Mouse (Mus musculus) kidney, adult 2 months (tissue): ENCODE measurements around the gene Neu2. TPM values are rescaled to one million over a fixed set of nuclear protein-coding genes. Genes with fewer than 3 reads are reported as not detected.

Source experiments
- DNase-seq: peaks from one replicate; pipeline ENCODE4 v3.0.0; 2021
- H3K27ac ChIP-seq: fragments of 200-500 bp; 2 replicates; pipeline ENCODE4 v1.5.1; 2012; ENCODE audit warnings: low read depth, low read length, control low read depth, inconsistent platforms; ENCODE audit not compliant: insufficient read depth
- H3K27me3 ChIP-seq: fragments of 200-500 bp; replicated peaks from 2 replicates; pipeline ENCODE4 v1.6.1; 2012; ENCODE audit warnings: mild to moderate bottlenecking, moderate library complexity, low read length, inconsistent platforms; ENCODE audit not compliant: control insufficient read depth, insufficient read depth
- H3K36me3 ChIP-seq: fragments of 200-500 bp; 2 replicates; pipeline ENCODE4 v1.6.1; 2012; ENCODE audit warnings: mild to moderate bottlenecking, moderate library complexity, low read length, inconsistent platforms; ENCODE audit not compliant: control insufficient read depth, insufficient read depth
- H3K4me1 ChIP-seq: fragments of 200-500 bp; 2 replicates; pipeline ENCODE4 v1.6.1; 2011; ENCODE audit warnings: low read length; ENCODE audit not compliant: control insufficient read depth, insufficient read depth
- H3K4me3 ChIP-seq: fragments of 200-500 bp; 2 replicates; pipeline ENCODE4 v1.5.1; 2011; ENCODE audit warnings: mild to moderate bottlenecking, low read depth, low read length, control low read depth; ENCODE audit not compliant: insufficient read depth
- CTCF ChIP-seq: fragments of 200-500 bp; conservative IDR thresholded peaks from 2 replicates; pipeline ENCODE4 v1.5.1; 2011; ENCODE audit warnings: low read depth, mild to moderate bottlenecking, control low read depth, low read length, moderate library complexity, mixed read lengths; ENCODE audit not compliant: insufficient read depth, insufficient read length
- POLR2A ChIP-seq: fragments of 200-500 bp; IDR thresholded peaks from one replicate; pipeline ENCODE4 v1.6.1; 2011; ENCODE audit warnings: low read depth, low read length, control low read depth
- WGBS: fragments of 180-500 bp; shearing (Covaris S2); methylation state at CpG from one replicate; pipeline ENCODE4 v1.1.7; 2018; 5-methylcytosine and 5-hydroxymethylcytosine counted together
- polyA plus RNA-seq: library from polyadenylated mRNA; depleted of rRNA; stranded (reverse); fragments of >200 nt; gene quantifications from 2 replicates; pipeline ENCODE4 v1.2.3, GENCODE M21; 2012

Gene Neu2
- polyA plus RNA-seq, 1 experiment, result 20.3 TPM

- peak; percentile 97 for DNase-seq
- H3K27ac ChIP-seq, result peak within 1 kb of the TSS; percentile 99
- H3K27me3 ChIP-seq, result no peaks in the 10 kb centered on the region
- no peaks in the 10 kb centered on the region for H3K36me3 ChIP-seq
- peaks cover 13% of the 10 kb centered on the region for H3K4me1 ChIP-seq
- no peak for TF ChIP-seq CTCF
- TF ChIP-seq POLR2A, result no peak
- WGBS, result 32% methylated on average over 6 of the region's 6 CpGs
- peak within 1 kb of the TSS; percentile 56 for H3K4me3 ChIP-seq
These were observed 64.1 kb downstream of the Neu2 start, which contains the start of gene Ngef for GRCm38 (mm10) chr1:87573800-87574215. Ngef (minus strand) TSS chr1:87573870.

- Histone ChIP-seq H3K36me3 (no peaks in the 10 kb centered on the region), H3K4me1 (peaks cover 13% of the 10 kb centered on the region), H3K27me3 (no peaks in the 10 kb centered on the region), H3K27ac (peak overlapping the region; percentile 99), H3K4me3 (peak overlapping the region; percentile 56)
- TF ChIP-seq CTCF (no peak), POLR2A (no peak)
- WGBS, result 22% methylated on average over 6 of the region's 6 CpGs
- no peak for DNase-seq
These were observed 64.7 kb downstream of the Neu2 start for GRCm38 (mm10) chr1:87574353-87574752.

GRCm38 (mm10) chr1:87574785-87575184 is 65.1 kb downstream of the Neu2 start:
- no peak overlapping the region for H3K4me3 ChIP-seq
- H3K36me3 ChIP-seq, result no peaks in the 10 kb centered on the region
- H3K27me3 ChIP-seq, result no peaks in the 10 kb centered on the region
- WGBS, result 11% methylated on average over 7 of the region's 7 CpGs
- DNase-seq, result peak; percentile 99
- peaks cover 13% of the 10 kb centered on the region for H3K4me1 ChIP-seq
- H3K27ac ChIP-seq, result peak overlapping the region; percentile 99
- TF ChIP-seq POLR2A (no peak), CTCF (0 out of 2 replicates have a peak, but pooled peaks have one; percentile 6)

- TF ChIP-seq CTCF (no peak), POLR2A (no peak)
- no peaks in the 10 kb centered on the region for H3K36me3 ChIP-seq
- no peaks in the 10 kb centered on the region for H3K27me3 ChIP-seq
- DNase-seq, result no peak
- H3K27ac ChIP-seq, result no peak overlapping the region
- H3K4me1 ChIP-seq, result peaks cover 10% of the 10 kb centered on the region
- 93% methylated on average over 6 of the region's 6 CpGs for WGBS
- no peak overlapping the region for H3K4me3 ChIP-seq
These were observed 69.3 kb downstream of the Neu2 start for GRCm38 (mm10) chr1:87578965-87579364.

- H3K27me3 ChIP-seq, result no peaks in the 10 kb centered on the region
- no peak for TF ChIP-seq POLR2A
- TF ChIP-seq CTCF, result no peak
- H3K4me1 ChIP-seq, result no peaks in the 10 kb centered on the region
- WGBS, result 69% methylated on average over 3 of the region's 3 CpGs
- H3K36me3 ChIP-seq, result no peaks in the 10 kb centered on the region
- H3K27ac ChIP-seq, result no peak overlapping the region
- no peak overlapping the region for H3K4me3 ChIP-seq
- no peak for DNase-seq
These were observed 71.1 kb downstream of the Neu2 start for GRCm38 (mm10) chr1:87580824-87581223.

DNA sequence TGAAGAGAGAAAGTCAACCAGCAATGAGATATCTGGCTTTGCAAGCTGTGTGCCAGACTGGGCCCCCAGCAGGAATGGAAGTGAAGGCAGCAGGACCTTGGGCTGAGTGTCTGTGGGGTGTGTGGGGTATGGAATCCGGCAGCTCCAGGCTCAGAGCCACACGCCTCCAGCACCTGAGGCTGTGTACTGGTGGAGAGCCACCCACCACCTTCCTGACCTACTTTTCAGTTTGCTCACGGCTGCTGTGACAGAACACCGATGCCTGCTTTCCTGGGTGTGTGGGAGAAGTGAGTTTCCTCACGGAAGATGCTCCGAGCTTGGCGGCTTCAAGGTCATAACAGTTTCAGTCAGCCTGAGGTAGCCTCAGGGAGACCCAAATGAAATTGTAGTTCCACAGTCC is 79.5 kb downstream of the Neu2 start:
- TF ChIP-seq POLR2A, result no peak
- no peak for TF ChIP-seq CTCF
- DNase-seq, result no peak
- WGBS, result 86% methylated on average over 7 of the region's 7 CpGs
- no peaks in the 10 kb centered on the region for H3K36me3 ChIP-seq
- no peaks in the 10 kb centered on the region for H3K4me1 ChIP-seq
- no peaks in the 10 kb centered on the region for H3K27me3 ChIP-seq
- no peak overlapping the region for H3K27ac ChIP-seq
- H3K4me3 ChIP-seq, result no peak overlapping the region

DNA sequence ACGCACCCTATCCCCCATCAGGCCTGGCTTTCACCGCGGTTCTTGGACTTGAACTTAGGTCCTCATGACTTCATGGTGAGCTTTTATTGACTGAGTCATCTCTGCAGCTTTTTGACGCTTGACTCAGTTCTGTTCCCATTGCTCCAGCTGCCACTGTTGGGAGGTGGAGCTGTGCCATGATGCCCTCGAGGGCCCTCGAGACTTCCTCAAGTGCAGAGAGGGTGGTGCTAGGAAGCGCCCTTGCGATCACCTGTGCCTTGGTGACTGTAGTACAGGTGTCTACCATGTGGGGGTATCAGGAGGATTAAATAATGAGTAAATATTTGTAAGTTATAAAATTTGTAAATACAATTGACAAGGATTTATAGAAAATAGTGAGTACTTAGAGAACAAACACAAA is 80.3 kb downstream of the Neu2 start:
- no peak for DNase-seq
- Histone ChIP-seq H3K27me3 (no peaks in the 10 kb centered on the region), H3K36me3 (no peaks in the 10 kb centered on the region), H3K27ac (no peak overlapping the region), H3K4me1 (no peaks in the 10 kb centered on the region), H3K4me3 (no peak overlapping the region)
- WGBS, result 86% methylated on average over 8 of the region's 8 CpGs
- TF ChIP-seq POLR2A (no peak), CTCF (no peak)

- no peak for DNase-seq
- no peaks in the 10 kb centered on the region for H3K27me3 ChIP-seq
- no peaks in the 10 kb centered on the region for H3K4me1 ChIP-seq
- no peak for TF ChIP-seq CTCF
- no peak overlapping the region for H3K27ac ChIP-seq
- no peak overlapping the region for H3K4me3 ChIP-seq
- WGBS, result 69% methylated on average over 3 of the region's 3 CpGs
- H3K36me3 ChIP-seq, result no peaks in the 10 kb centered on the region
These were observed 84.6 kb downstream of the Neu2 start for GRCm38 (mm10) chr1:87594261-87594660.
